Mouse (Mus musculus): Measurements from ENCODE around the gene Stx5a. TPM values are rescaled to one million over a fixed set of nuclear protein-coding genes. Genes with fewer than 3 reads are reported as not detected.

The Stx5a gene
- polyA plus RNA-seq, 1 experiment: 52.8 TPM

- no peak for DNase-seq (ENCODE audit: low read depth in 1 of 2, low spot score in 2 of 2)
- no peak overlapping the region for H3K4me3 ChIP-seq (ENCODE audit: extremely low read depth, insufficient read depth, insufficient read length)
- H3K4me1 ChIP-seq (ENCODE audit: control insufficient read depth, insufficient read depth, insufficient read length): no peaks in the 10 kb centered on the region
- WGBS: 91% methylated on average over 6 of the region's 6 CpGs
- no peak overlapping the region for H3K27ac ChIP-seq (ENCODE audit: insufficient read depth, low read length)
- TF ChIP-seq POLR2A (IDR thresholded peaks at IDR 0.05; ENCODE audit: low read depth, low read length): no peak
- TF ChIP-seq CTCF (IDR thresholded peaks at IDR 0.05; ENCODE audit: extremely low read depth, insufficient read depth, insufficient read length, insufficient replicate concordance): no peak
- H3K36me3 ChIP-seq (ENCODE audit: control insufficient read depth, insufficient read depth, low read length): peaks cover 29% of the 10 kb centered on the region
- no peaks in the 10 kb centered on the region for H3K27me3 ChIP-seq (ENCODE audit: control insufficient read depth, insufficient read depth, low read length)
Observed at GRCm38 (mm10) chr19:8705026-8705708, 36.0 kb upstream of the Stx5a start.

GRCm38 (mm10) chr19:8706132-8706667, 35.0 kb upstream of the Stx5a start:
- TF ChIP-seq CTCF (IDR thresholded peaks at IDR 0.05; ENCODE audit: extremely low read depth, insufficient read depth, insufficient read length, insufficient replicate concordance) (no peak), POLR2A (IDR thresholded peaks at IDR 0.05; ENCODE audit: low read depth, low read length) (no peak)
- no peak for DNase-seq (ENCODE audit: low read depth in 1 of 2, low spot score in 2 of 2)
- peaks cover 34% of the 10 kb centered on the region for H3K36me3 ChIP-seq (ENCODE audit: control insufficient read depth, insufficient read depth, low read length)
- no peak overlapping the region for H3K4me3 ChIP-seq (ENCODE audit: extremely low read depth, insufficient read depth, insufficient read length)
- H3K4me1 ChIP-seq (ENCODE audit: control insufficient read depth, insufficient read depth, insufficient read length): peaks cover 3% of the 10 kb centered on the region; the same call in 1 of the 2 replicates
- no peaks in the 10 kb centered on the region for H3K27me3 ChIP-seq (ENCODE audit: control insufficient read depth, insufficient read depth, low read length)
- no peak overlapping the region for H3K27ac ChIP-seq (ENCODE audit: insufficient read depth, low read length)
- WGBS: 85% methylated on average over 7 of the region's 7 CpGs

- 96% methylated on average over 7 of the region's 7 CpGs for WGBS
- DNase-seq (ENCODE audit: low read depth in 1 of 2, low spot score in 2 of 2): no peak
- H3K27me3 ChIP-seq (ENCODE audit: control insufficient read depth, insufficient read depth, low read length): no peaks in the 10 kb centered on the region
- TF ChIP-seq POLR2A (IDR thresholded peaks at IDR 0.05; ENCODE audit: low read depth, low read length) (no peak), CTCF (IDR thresholded peaks at IDR 0.05; ENCODE audit: extremely low read depth, insufficient read depth, insufficient read length, insufficient replicate concordance) (no peak)
- peaks cover 6% of the 10 kb centered on the region; the same call in 1 of the 2 replicates for H3K4me1 ChIP-seq (ENCODE audit: control insufficient read depth, insufficient read depth, insufficient read length)
- no peak overlapping the region for H3K27ac ChIP-seq (ENCODE audit: insufficient read depth, low read length)
- H3K4me3 ChIP-seq (ENCODE audit: extremely low read depth, insufficient read depth, insufficient read length): no peak overlapping the region
- H3K36me3 ChIP-seq (ENCODE audit: control insufficient read depth, insufficient read depth, low read length): peaks cover 38% of the 10 kb centered on the region
Observed at GRCm38 (mm10) chr19:8706930-8707329, 34.3 kb upstream of the Stx5a start.

- no peak for DNase-seq (ENCODE audit: low read depth in 1 of 2, low spot score in 2 of 2)
- Histone ChIP-seq H3K4me1 (ENCODE audit: control insufficient read depth, insufficient read depth, insufficient read length) (peaks cover 6% of the 10 kb centered on the region; the same call in 1 of the 2 replicates), H3K27me3 (ENCODE audit: control insufficient read depth, insufficient read depth, low read length) (no peaks in the 10 kb centered on the region), H3K36me3 (ENCODE audit: control insufficient read depth, insufficient read depth, low read length) (peaks cover 38% of the 10 kb centered on the region), H3K4me3 (ENCODE audit: extremely low read depth, insufficient read depth, insufficient read length) (no peak overlapping the region), H3K27ac (ENCODE audit: insufficient read depth, low read length) (no peak overlapping the region)
- 94% methylated on average over 8 of the region's 8 CpGs for WGBS
- no peak for TF ChIP-seq CTCF (IDR thresholded peaks at IDR 0.05; ENCODE audit: extremely low read depth, insufficient read depth, insufficient read length, insufficient replicate concordance)
- TF ChIP-seq POLR2A (IDR thresholded peaks at IDR 0.05; ENCODE audit: low read depth, low read length): no peak
Observed at GRCm38 (mm10) chr19:8708954-8709353, 32.3 kb upstream of the Stx5a start.

- Histone ChIP-seq H3K27ac (ENCODE audit: insufficient read depth, low read length) (no peak overlapping the region), H3K4me1 (ENCODE audit: control insufficient read depth, insufficient read depth, insufficient read length) (peaks cover 6% of the 10 kb centered on the region; the same call in 1 of the 2 replicates), H3K27me3 (ENCODE audit: control insufficient read depth, insufficient read depth, low read length) (no peaks in the 10 kb centered on the region), H3K4me3 (ENCODE audit: extremely low read depth, insufficient read depth, insufficient read length) (no peak overlapping the region), H3K36me3 (ENCODE audit: control insufficient read depth, insufficient read depth, low read length) (peaks cover 38% of the 10 kb centered on the region)
- no peak for TF ChIP-seq POLR2A (IDR thresholded peaks at IDR 0.05; ENCODE audit: low read depth, low read length)
- no peak for TF ChIP-seq CTCF (IDR thresholded peaks at IDR 0.05; ENCODE audit: extremely low read depth, insufficient read depth, insufficient read length, insufficient replicate concordance)
- WGBS: 91% methylated on average over 2 of the region's 2 CpGs
- no peak for DNase-seq (ENCODE audit: low read depth in 1 of 2, low spot score in 2 of 2)
Observed at GRCm38 (mm10) chr19:8710057-8710456, 31.2 kb upstream of the Stx5a start.

- TF ChIP-seq POLR2A (IDR thresholded peaks at IDR 0.05; ENCODE audit: low read depth, low read length): no peak
- TF ChIP-seq CTCF (IDR thresholded peaks at IDR 0.05; ENCODE audit: extremely low read depth, insufficient read depth, insufficient read length, insufficient replicate concordance): no peak
- peak overlapping the region; percentile 71 for H3K27ac ChIP-seq (ENCODE audit: insufficient read depth, low read length)
- no peak for DNase-seq (ENCODE audit: low read depth in 1 of 2, low spot score in 2 of 2)
- H3K36me3 ChIP-seq (ENCODE audit: control insufficient read depth, insufficient read depth, low read length): peaks cover 36% of the 10 kb centered on the region
- peaks cover 6% of the 10 kb centered on the region; the same call in 1 of the 2 replicates for H3K4me1 ChIP-seq (ENCODE audit: control insufficient read depth, insufficient read depth, insufficient read length)
- peak overlapping the region; percentile 44 for H3K4me3 ChIP-seq (ENCODE audit: extremely low read depth, insufficient read depth, insufficient read length)
- H3K27me3 ChIP-seq (ENCODE audit: control insufficient read depth, insufficient read depth, low read length): no peaks in the 10 kb centered on the region
- WGBS: 22% methylated on average over 4 of the region's 4 CpGs
Observed at GRCm38 (mm10) chr19:8711506-8711905, 29.7 kb upstream of the Stx5a start.

Measured in spleen, adult 2 months (tissue).